Mouse (Mus musculus) lung, postnatal 0 days (tissue): ENCODE data around the gene Fhit.

Experiments
- CTCF ChIP-seq: IDR thresholded peaks from 2 replicates; pipeline ENCODE4 v1.5.1; 2016; ENCODE audit warnings: antibody characterized with exemption, mild to moderate bottlenecking
- EP300 ChIP-seq: IDR thresholded peaks from 2 replicates; pipeline ENCODE4 v1.6.1; 2016; ENCODE audit warnings: antibody characterized with exemption, mild to moderate bottlenecking, control low read depth

GRCm38 (mm10) chr14:10525786-10526185 is 636.0 kb downstream of the Fhit start:
- TF ChIP-seq CTCF: no peak
- no peak for TF ChIP-seq EP300
